Mouse (Mus musculus) frontal cortex, adult (tissue): ENCODE measurements around the gene Rassf3.

Experiments
- ATAC-seq: cut with Nextera tagmentation; 2 replicates; pipeline ENCODE4 v1.9.2; 2017; ENCODE audit warnings: mild to moderate bottlenecking, moderate library complexity, mixed read lengths; ENCODE audit not compliant: low TSS enrichment

The Rassf3 gene

DNA sequence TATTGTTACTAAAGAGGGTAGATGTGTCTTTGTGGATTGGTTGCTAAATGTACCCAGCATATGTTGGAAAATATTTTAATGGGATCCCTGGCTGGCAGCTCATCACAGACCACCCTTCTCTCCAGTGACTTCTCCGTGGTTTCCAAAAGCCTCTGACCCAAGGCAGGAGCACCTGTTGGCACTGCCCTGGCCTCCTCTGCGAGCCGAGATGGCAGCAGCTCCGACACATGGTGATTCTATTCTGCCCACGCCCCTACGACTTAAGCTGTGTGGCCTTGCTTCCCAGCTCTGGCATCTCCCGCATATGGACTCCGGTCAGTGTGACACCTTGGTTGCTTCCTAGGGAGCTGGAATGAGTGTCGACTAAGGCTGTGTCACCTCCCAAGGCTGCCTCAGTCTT is 73.0 kb downstream of the Rassf3 start:
- no peak for ATAC-seq

DNA sequence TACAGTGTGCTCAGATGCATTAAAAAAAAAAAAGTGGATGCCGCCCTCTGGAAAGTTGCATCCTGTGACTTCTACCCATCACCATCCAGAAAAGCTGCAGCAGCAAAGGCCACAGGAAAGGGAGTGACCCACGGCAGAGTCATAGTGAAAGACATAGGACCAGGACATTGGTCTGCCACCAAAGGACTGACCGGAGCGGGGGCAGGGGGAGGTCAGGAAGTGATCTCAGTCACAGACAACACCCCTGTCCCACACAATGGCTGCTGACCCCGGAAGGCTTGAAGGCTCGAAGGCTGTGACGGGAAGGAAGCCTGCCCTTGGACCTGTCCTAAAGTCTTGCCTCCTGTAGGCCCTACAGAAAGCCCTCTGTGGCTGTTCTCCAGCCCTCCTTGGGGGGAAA is 75.1 kb downstream of the Rassf3 start:
- ATAC-seq, result no peak

DNA sequence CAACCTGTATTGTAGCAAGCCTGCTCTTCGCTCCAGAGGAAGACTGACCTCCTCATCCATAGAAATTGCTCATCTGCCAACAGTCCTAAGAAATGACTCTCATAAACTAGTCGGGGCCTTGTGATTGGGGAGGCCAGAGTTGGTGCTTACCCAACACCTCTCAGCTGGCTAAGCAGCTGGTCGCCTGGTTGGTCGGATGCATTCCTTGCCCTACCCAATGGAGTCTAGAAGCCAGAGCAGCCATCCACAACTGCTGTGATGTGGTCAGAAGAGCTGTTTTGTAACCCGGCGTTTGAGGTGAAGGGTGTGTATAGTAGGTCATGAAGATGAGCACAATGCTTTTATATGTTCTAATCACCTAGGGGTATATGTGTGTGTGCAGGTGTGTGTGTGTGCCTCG is 77.5 kb downstream of the Rassf3 start:
- no peak for ATAC-seq

DNA sequence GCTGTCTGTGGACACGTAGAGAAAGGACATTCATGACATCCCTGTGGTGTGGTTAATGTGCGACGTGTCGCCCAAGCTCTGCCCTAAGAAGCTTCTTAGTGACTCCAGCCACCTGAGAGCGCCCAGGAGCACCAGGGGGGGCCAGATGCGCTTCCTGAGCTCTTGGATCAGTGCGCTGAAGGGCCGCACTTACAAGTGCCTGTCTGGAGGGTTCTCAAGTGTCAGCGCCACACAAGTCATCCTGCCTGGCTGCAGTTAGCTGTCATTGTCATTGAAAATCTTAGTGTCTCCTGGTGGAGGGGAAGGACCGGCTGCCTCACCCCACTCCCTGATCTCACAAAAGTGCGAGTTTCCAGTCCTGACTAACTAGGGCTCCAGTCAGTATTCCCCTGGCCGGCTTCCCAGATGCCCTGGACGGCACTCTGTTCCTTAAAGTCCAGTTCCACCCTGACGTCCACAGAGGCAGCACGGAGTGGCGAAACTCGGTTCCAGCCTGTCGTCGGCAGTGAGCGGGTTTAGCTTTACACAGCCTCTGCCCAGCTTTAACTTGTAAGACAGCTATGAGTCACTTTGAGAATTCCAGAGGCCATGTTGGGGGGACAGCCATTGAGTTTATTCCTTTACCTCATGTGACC is 80.5 kb downstream of the Rassf3 start:
- ATAC-seq, result no peak

DNA sequence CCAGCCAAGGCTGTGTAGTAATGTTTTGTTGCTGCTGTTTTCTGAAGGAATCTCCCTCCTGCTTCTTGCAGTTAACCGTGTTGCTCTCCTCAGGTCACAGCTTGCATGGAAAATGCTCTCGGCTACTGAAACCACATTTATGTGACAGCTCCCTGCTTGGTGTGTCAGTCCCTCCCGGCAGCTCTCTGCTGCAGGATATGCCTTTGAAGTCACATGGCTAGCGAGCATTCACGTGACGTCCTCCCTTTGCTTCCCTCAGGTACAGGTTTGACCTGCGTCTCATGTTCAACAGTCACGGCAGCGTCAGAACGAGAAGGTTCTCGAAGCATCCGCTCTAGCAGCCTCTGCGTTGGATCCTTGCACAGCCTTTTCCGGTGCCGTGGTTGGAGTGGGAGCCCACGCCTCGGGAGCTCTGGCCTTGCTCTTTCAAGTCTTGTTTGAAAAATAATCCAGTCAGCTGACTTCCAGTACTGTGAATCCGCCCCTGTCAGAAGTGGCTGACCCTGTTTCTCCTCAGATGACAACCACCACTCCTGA is 81.3 kb downstream of the Rassf3 start:
- ATAC-seq, result no peak

DNA sequence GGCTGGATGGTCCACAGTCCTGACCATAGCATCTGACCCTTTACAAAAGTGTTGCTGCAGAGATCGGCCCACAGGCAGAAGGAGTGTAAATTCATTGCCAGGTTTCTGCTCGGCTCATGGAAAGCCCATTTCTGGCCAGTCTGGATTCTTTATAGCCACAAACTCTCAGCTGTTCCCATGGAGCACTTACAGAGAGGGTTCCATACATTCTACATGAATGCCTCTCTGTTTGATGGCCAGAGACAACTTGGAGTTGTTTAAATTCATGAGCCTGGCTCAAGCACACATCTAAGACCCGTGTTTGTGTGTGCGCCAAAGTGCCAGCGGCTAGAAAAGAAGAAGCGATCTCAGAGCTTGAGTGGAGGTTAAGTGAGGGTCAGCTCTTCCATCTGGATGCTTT is 81.9 kb downstream of the Rassf3 start:
- no peak for ATAC-seq

DNA sequence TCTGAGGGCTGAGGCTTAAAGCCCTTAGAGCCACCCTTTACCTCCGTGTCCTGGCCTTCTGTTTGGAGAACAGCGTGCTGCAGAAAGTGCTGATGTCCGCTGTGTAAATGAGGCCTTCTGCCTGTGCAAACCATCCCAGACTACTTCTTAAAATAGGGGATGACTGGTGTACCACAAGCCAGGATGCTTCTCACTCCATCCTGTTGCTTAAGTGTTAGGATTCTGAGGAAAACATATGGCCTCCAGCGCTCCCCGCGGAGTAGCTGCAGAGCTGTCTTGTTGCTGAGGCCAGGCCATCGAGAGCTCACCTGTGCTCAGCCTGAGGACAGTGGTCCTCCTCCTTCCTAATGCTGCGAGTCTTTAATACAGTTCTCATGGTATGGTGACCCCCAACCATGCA is 84.2 kb downstream of the Rassf3 start:
- peak; percentile 76 for ATAC-seq

DNA sequence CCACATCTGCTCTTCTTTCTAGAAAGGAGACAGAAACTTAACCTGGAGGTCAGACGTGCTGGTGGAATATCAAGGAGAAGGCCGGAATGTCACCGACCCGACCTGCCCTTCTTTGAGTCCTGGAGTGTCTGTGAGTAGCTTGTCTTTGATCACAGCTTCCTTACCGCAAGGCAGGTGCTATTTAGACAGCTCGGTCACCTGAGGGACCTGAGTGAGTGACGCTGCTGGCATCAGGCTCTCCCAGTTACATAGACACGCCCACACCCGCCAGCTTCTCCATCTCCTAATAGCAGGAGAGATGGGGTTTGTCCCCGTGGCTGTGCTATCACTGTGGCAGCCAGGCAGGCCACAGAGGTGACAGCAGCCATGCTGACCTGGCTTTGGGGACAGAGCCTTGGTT is 85.5 kb downstream of the Rassf3 start:
- ATAC-seq, result no peak

DNA sequence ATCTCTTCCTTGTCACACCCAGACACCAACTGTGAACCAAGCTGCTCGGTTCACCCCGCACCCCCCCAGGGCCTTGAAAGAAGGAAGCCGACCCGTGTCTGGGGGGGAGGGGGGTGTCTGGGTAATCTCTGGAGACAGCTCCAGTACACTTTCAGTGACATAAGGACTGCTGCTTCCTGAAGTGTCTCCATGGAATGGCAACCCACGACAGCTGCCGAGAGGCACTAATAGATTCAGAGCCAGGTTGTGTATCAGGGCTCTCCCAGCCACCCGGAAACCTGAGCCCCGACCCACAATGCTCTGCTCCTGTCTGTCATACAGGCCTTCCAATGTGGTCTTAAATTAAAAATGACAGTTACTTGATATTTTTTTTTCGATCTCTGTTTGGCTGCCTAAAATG is 89.8 kb downstream of the Rassf3 start:
- no peak for ATAC-seq

DNA sequence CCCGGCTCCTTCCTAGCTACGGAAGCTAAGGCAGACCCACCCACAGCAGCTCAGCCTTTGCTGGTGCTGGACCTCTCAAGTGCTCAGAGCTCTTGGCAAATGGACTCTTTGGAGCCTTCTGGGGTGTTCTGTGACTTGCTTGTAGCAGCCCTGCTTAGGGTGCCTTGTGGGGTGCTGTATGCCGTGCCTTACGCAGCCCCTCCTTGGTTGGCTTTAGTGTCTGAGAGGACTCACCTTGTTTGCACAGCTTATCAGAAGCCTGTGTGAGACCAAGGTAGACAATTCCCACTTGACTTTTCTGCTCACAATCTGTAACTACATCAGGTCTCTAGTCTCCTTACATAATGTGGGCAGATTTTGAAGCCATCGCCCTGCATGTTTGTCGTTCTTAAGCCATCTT is 90.5 kb downstream of the Rassf3 start:
- no peak for ATAC-seq

DNA sequence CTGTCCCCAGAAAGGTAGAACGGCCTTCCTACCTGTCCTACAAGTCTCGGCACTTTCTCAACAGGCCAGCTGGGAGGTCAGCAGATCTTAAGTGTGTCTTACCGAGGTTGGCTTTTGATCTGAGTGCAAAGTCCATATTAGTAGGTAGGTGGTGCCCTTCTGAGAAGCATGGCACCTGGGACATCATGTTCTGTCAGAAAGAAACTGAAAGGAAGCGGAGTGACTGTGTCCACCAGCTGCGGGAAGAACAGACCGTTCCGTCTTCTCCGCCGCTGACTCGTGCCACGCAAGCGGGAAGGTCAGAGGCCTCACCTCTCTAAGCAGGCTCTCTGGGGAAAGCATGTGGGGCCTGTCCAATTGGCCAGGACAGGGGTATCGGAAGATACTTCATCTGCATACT is 91.4 kb downstream of the Rassf3 start:
- no peak for ATAC-seq

DNA sequence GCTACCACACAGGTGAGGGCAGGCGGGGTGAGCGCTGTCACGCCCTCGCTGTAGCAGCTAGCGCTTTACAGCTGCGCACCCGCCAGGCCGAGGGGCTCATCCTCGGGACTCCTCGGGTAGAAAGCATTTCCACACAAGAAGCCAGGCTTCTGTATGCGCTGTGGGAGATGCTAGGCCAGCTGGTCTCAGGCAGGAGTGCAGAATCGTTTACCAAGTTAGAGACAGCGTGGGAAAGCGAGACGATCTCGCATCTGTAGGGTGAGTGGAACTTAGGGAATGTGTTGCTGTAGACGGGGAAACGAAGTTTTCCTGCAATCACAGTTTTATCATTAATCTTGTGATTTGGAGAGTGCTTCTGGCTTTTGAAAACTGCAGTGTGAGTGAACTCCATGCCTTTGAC is 94.9 kb downstream of the Rassf3 start:
- ATAC-seq, result peak; percentile 75

DNA sequence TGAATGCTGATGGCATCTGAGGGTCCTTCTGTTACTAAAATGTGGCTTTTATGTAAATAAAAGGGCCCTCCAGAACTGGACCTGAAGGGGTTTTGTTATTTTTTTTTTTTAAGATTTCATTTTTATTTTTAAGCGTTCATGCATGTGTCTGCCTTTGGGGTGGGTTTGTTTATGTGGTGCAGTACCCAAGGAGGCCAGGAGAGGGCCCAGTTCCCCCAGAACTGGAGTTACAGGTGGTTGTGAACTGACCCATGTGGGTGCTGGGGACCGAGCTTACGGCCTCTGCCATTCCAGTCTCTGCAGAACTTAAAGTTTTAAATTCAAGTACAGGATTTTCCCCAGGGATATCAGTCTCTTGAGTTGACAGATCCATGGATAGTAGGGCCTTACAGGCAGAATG is 96.8 kb downstream of the Rassf3 start:
- ATAC-seq, result no peak

DNA sequence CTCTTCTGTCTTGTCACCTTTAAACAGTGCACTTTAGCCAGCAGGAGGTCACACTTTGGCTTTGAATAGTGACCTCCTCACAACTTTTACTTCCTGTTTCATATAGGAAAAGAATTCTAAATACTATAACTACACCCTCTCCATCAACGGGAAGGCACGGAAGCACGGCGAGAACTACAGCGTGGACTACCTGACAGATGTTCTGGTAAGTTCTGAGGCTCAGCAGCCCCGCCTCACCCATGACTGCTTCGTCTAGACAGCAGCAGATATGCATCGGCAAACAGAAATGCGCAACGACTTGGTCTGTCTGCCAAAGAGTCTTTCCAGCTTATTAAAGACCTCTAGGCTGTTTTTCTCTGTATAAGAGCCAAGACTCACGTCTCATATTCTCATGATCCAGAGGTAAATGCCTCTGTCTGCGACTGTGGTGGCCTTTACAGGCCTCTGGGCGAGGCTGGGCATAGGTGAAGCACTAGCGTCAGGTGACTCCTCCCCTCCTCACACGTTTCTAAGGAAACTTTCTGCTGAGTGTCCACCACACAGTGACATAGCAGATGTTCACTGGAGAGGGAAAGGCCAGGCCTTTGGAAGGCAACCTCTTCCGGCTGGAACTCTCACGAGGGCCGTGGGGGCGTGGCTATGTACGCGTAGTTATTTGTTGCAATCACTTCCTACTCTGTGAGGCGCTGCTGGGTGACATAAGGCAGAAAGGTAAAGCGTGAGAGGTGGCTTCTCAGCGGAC is 99.4 kb downstream of the Rassf3 start:
- no peak for ATAC-seq

DNA sequence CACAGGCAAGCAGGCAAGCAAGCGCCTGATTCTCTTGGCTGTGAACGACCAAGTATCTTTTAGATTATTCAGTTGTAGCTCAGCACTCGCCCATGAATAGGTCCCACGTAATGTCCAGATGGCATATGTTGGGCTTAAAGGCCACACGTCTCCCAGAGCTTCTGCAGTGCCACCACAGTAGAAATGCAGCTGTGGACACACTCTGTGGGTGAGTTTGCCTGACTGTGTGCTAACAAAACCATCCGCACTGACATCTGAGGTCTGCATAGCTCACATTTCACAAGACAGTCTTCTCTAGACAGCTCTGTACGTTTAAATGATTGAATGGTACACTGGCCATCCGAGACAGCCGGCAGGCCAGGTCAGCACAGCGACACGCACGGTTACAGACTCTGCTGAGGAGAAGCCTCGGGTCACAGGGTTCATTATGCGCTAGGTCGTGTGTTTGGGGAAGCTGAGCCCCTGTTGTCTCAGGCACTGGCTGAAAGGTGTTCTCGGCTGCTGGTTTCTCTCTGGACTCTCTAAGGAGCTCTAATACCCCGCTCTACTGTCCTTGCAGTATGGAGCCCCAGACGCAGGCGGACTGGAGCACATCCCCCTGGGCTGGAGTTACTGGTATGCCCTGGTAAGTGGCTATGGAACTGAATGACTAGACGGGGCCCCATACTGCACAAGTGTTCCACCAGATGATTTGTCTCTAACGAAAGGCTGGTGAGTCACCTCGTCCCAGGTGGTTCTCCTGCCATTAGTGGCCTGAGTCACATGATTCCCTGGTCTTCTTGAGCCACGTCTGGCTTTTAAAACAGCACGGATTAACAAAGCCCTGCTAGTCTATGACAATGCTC is 100.3 kb downstream of the Rassf3 start:
- ATAC-seq, result no peak

DNA sequence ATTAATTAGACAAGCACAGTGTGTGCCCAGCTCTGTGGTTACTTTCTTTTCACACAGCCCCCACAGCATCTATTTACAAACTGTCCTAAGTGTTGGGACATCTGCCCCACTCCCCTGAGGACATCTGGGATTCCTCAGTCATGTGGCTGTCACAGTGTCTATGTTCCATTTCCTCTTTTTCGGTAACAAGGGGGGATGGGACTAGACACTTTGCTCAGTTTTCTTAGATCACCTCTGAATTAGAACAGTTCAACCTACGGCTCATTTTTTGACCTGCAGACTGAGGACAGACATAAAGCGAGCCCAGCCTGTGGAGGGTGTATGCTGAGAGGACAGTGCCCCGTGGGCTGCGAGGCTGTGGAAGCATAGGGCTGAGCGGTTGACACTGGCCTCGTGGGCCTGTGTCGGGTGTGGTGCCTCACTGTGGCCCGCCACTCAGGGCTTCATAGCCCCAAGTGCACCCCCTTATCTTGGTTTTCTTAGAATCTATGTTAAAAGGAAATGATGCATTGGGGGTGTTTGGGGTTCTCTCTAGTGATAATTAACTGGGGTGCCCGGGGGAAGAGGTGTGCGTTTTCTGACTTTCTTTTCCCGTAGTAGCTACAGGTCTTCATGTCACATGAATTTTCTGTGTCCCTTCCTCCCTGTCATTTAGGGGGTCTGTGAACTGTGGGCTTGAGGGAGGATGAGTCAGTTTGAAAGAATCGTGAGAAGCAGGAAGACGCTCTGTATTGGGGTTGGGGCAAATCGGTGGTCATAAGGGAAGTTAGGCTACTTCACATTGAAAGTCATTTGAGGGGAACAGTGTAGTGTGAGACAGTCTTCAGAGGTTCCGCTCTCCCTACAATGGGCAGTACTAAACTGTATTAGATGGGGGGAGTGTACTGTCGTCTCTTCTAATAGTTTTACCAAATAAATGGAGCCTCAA is 101.2 kb downstream of the Rassf3 start:
- peak; percentile 55 for ATAC-seq

DNA sequence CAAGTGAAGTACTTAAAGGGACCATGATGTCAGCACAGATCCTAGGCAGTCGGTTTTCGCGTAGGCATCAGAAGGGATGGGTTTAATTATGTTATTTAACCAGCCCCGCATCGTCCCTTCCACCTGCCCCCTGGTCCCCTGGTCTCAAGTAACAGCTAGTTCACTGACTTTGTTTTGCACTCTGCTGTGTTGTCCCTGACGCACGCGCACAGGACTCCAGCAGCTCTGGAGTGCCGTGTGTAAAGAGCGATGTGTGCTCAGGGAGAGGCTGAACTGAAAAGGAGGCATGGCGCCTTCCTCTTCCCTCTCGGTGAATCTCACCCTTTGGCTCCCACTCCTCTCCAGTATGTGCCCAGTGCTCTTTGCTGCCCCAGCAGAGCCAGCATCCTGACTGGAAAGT is 102.1 kb downstream of the Rassf3 start:
- peak; percentile 27; the same call in 1 of the 2 replicates for ATAC-seq

DNA sequence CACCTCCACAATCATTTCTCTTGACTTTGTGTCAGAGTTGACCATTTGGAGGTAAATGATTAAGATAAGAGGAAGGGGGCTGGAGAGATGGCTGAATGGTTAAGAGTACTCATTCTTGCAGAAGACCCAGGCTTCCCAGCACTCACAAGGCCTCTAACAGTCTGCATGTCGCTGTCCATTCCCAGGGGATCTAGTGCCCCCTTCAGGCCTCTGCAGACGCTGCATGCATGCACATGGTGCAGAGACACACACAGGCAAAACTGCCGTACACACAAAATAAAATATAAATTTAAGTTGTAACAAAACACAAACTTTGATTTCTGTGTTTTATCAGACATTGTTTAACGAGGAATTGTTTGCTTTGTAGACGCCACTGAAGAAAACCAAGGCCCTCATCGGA is 105.4 kb downstream of the Rassf3 start:
- no peak for ATAC-seq

DNA sequence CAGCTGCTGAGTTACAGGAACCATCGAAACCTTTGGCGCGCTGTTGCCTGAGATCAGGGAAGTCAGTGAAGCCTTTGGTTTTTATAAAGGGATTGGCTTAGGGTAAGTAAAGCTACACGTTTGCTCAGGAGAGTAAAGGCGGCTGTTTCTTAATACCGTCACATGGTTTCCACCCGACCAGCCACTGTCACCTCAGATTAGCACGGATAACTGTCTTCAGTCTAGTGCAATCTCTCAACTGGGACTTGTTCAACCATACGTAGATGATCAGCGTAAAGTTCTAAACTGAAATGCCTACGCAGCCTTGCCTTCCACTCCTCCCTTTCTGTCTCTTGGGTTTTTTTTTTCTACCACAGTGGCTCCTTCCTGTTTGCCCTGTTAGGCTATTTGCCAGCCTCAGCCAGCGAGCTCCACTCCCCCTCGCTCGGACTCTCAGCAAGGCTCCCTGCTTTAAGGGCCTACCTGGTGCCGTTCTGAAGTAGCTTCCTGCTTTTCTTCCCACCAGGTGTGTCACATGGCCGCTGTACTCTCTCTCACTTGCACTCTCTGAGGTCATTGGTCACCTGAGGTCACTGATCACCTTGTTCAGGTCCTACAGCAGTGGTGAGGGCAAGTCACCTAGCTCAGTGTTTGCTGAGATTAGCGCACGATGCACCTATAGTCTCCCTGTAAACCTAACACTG is 107.2 kb downstream of the Rassf3 start:
- ATAC-seq, result no peak

DNA sequence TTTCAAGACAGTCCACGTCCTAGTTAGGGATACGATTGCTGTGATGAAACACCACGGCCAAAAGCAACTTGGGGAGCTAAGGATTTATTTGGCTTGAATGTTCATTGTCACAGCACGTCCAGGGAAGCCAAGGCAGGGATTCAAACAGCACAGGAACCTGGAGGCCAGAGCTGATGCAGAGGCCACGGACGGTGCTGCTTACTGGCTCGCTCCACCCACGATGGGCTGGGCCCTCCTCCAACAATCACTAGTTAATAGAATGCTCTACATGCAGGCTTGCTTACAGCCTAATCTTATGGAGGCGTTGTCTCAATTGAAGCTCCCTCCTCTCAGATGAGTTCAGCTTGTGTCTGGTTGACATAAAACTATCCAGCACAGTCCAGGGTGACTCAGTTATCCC is 108.4 kb downstream of the Rassf3 start:
- no peak for ATAC-seq

DNA sequence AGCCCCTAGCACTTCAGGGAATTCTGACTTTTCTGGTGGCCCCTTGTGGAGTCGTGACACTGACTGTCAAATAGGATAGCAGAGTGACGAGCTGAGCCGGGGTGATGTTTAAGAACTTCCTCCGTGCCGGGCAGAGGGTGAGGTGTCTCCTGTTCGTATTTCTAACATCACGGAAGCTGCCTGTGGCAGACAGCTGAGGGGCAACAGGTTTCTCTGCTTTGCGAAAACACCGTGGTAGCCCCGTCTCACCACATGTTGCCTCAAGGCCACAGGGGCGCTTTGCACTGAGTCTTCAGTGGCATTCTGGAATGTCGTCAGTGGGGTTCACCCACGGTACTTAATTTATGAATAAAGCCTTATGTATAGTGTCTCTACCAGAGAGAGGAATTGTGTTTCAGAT is 108.9 kb downstream of the Rassf3 start:
- no peak for ATAC-seq
